Mouse (Mus musculus): ENCODE measurements around the gene Nt5dc3. TPM values are rescaled to one million over a fixed set of nuclear protein-coding genes. Genes with fewer than 3 reads are reported as not detected.

The Nt5dc3 gene
- polyA plus RNA-seq, 1 experiment from 2014 or later = 1.0 TPM

DNA sequence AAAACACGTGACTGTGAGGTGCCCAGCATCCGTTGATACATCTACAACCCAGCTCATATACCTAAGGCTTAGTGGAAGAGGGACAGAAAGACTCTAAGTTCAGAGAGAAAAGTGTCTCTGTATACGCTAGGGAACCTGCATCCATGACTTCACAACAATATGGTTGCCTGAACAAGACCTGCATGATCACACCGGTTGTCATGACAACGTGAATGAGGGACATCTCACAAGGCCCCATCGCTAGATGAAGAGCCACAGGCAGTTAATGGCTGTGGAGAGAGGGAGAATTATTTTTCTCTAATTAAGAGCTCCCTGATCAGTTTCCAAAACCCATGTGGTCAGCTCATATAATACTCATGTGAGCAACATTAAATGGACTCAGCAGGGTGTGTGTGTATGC, 73.4 kb downstream of the Nt5dc3 start:
- H3K9ac ChIP-seq = no peak overlapping the region
- ATAC-seq (ENCODE audit: insufficient number of reproducible peaks, low FRiP score, low TSS enrichment, low read depth) = no peak
- H3K9me3 ChIP-seq = no peaks in the 10 kb centered on the region
- H3K27me3 ChIP-seq = peaks cover 16% of the 10 kb centered on the region
- H3K27ac ChIP-seq = no peak overlapping the region
- no peak overlapping the region for H3K4me3 ChIP-seq
- no peaks in the 10 kb centered on the region for H3K4me1 ChIP-seq
- H3K4me2 ChIP-seq = no peak overlapping the region
- no peaks in the 10 kb centered on the region for H3K36me3 ChIP-seq
- WGBS = 83% methylated on average over 6 of the region's 6 CpGs

DNA sequence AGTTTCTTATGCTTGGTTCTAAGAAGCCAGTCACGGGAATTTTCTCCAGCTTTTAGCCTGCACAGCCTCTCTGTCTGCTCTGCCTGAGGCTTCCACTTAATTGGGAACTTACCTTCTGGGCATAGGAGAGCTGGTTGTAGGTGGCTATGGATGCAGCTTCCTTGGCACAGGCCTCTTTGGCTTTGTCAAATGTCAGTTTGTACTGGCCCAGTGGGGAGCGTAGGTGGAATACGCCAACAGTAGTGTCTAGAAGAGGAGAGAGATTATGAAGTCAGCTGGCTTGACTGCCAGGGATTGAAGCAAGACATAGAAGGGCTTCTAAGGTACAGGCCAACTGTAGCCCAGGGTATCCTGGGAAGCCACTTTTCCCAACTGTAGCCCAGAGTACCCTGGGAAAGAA, 74.6 kb downstream of the Nt5dc3 start:
- Histone ChIP-seq H3K4me3 (no peak overlapping the region), H3K36me3 (no peaks in the 10 kb centered on the region), H3K27me3 (peaks cover 9% of the 10 kb centered on the region; the same call in 1 of the 2 replicates), H3K4me1 (no peaks in the 10 kb centered on the region), H3K4me2 (no peak overlapping the region), H3K9ac (no peak overlapping the region), H3K27ac (no peak overlapping the region), H3K9me3 (no peaks in the 10 kb centered on the region)
- WGBS = 79% methylated on average over 3 of the region's 3 CpGs
- ATAC-seq (ENCODE audit: insufficient number of reproducible peaks, low FRiP score, low TSS enrichment, low read depth) = no peak

DNA sequence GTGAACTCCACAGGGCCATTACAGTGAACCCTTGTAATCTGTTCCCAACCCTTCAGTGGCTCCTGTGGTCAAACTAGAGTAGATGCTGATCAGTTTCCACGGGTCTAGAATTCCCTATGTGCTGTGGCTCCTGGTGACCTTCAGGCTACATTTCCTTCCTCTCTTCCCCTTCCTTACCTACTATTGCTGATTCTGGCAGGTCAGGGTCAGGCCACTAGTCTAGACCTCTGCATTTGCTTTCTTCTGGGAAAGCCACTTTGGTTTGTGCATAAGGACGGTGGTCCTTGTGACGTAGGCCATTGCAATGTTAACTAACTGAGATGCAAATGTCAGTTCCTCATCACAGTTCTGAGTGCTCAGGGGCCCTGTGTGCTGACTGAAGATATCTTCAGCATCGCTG, 81.6 kb downstream of the Nt5dc3 start:
- Histone ChIP-seq H3K4me3 (no peak overlapping the region), H3K27ac (no peak overlapping the region), H3K27me3 (no peaks in the 10 kb centered on the region), H3K9me3 (no peaks in the 10 kb centered on the region), H3K4me1 (no peaks in the 10 kb centered on the region), H3K4me2 (no peak overlapping the region), H3K9ac (no peak overlapping the region), H3K36me3 (no peaks in the 10 kb centered on the region)
- WGBS = 72% methylated on average over 4 of the region's 4 CpGs
- ATAC-seq (ENCODE audit: insufficient number of reproducible peaks, low FRiP score, low TSS enrichment, low read depth) = no peak

DNA sequence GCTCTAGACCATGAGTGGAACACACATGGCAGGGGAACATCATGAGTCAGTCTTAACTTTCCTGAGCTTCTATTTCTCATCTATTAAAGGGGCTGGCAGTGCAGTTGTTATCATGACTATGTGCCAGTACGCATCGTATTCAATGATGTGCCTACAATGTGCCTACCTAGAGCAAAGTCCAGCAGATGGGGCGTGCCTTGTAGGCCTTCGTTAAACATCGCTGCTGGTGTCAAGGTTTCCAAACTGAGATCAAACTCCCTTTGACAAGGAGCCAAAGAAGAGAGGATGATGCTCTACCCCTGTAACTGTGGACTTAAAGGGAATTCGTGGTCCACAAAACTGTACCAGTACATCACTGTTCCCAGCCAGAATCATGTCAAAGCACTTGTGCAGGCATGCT, 83.7 kb downstream of the Nt5dc3 start:
- 85% methylated on average over 6 of the region's 6 CpGs for WGBS
- Histone ChIP-seq H3K9me3 (no peaks in the 10 kb centered on the region), H3K4me3 (no peak overlapping the region), H3K4me1 (no peaks in the 10 kb centered on the region), H3K27me3 (no peaks in the 10 kb centered on the region), H3K9ac (no peak overlapping the region), H3K36me3 (no peaks in the 10 kb centered on the region), H3K27ac (no peak overlapping the region), H3K4me2 (no peak overlapping the region)
- ATAC-seq (ENCODE audit: insufficient number of reproducible peaks, low FRiP score, low TSS enrichment, low read depth) = no peak

GRCm38 (mm10) chr10:86863429-86863828, 84.6 kb downstream of the Nt5dc3 start:
- Histone ChIP-seq H3K9ac (no peak overlapping the region), H3K4me1 (no peaks in the 10 kb centered on the region), H3K9me3 (no peaks in the 10 kb centered on the region), H3K4me2 (no peak overlapping the region), H3K27me3 (no peaks in the 10 kb centered on the region), H3K27ac (no peak overlapping the region), H3K36me3 (no peaks in the 10 kb centered on the region), H3K4me3 (no peak overlapping the region)
- ATAC-seq (ENCODE audit: insufficient number of reproducible peaks, low FRiP score, low TSS enrichment, low read depth) = no peak
- WGBS = 92% methylated on average over 6 of the region's 6 CpGs

DNA sequence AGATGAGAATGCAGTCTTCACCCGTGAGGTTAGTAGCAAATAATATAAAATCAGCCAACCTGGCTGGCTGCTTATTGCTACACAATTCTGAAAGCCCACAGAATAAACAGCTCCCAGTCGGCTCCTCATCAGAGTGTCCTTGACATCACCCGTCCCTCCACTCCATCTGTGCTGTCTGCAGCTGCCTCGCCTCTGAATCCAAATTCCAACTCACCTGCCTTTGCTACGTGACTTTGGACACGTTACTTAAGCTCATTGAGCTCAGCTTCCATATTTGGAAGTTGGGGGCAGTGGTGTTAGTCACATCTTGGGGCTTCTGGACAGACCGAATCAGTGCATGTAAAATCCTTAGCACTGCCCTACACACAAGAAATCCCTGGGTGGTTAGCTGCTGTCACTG, 93.3 kb downstream of the Nt5dc3 start:
- no peaks in the 10 kb centered on the region for H3K4me1 ChIP-seq
- WGBS = 71% methylated on average over 7 of the region's 7 CpGs
- no peak for ATAC-seq (ENCODE audit: insufficient number of reproducible peaks, low FRiP score, low TSS enrichment, low read depth)

DNA sequence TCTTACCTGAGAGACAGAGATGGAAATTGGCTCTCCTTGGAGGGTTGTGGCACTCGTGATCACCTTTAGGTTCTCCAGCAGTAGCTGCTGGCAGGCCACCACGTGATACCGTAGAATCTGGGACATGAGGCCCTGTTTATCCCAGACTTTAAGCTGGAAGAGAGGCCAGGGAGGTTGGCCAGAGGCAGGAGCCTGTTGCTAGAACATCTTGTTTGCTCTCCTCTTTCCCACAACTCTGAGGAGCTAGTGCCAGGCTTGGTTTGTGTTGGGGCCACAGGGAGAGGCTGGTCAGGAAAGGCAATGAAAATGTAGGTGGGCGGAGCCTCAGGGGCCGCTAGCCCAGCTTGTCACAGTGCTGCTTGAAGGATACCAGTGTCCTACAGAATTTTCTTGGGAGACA, 93.8 kb downstream of the Nt5dc3 start:
- ATAC-seq (ENCODE audit: insufficient number of reproducible peaks, low FRiP score, low TSS enrichment, low read depth) = no peak
- 67% methylated on average over 5 of the region's 5 CpGs for WGBS
- Histone ChIP-seq H3K36me3 (no peaks in the 10 kb centered on the region), H3K27me3 (no peaks in the 10 kb centered on the region), H3K9ac (no peak overlapping the region), H3K9me3 (no peaks in the 10 kb centered on the region), H3K4me1 (no peaks in the 10 kb centered on the region), H3K4me3 (no peak overlapping the region), H3K4me2 (no peak overlapping the region), H3K27ac (no peak overlapping the region)

More for the DNA sequence above, 93.3 kb downstream of the Nt5dc3 start:
- Histone ChIP-seq H3K27ac (no peak overlapping the region), H3K9ac (no peak overlapping the region), H3K9me3 (no peaks in the 10 kb centered on the region), H3K27me3 (no peaks in the 10 kb centered on the region), H3K4me3 (no peak overlapping the region), H3K4me2 (no peak overlapping the region), H3K36me3 (no peaks in the 10 kb centered on the region)

DNA sequence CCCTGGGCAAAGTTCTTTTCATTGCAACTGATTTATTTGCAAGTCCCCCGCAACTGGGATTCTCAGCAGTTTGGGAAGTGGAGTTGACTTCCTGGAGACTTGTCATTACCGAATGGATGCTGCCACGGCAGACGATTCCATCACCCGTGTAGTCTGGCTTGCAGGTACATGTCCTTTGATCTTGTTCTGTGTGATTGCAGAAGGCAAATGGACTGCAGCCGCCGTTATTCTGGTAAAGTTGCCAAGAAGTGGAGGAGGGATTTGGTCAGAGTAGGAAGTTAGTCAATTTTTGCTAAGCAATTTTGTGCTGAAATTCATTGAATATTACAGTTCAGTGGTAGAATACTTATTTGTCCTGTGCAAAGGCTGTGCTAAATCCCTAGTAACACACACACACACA, 99.9 kb downstream of the Nt5dc3 start:
- Histone ChIP-seq H3K9me3 (no peaks in the 10 kb centered on the region), H3K27ac (no peak overlapping the region), H3K4me3 (no peak overlapping the region), H3K9ac (no peak overlapping the region), H3K36me3 (no peaks in the 10 kb centered on the region), H3K4me2 (no peak overlapping the region), H3K4me1 (no peaks in the 10 kb centered on the region), H3K27me3 (no peaks in the 10 kb centered on the region)
- 54% methylated on average over 7 of the region's 7 CpGs for WGBS
- no peak for ATAC-seq (ENCODE audit: insufficient number of reproducible peaks, low FRiP score, low TSS enrichment, low read depth)

DNA sequence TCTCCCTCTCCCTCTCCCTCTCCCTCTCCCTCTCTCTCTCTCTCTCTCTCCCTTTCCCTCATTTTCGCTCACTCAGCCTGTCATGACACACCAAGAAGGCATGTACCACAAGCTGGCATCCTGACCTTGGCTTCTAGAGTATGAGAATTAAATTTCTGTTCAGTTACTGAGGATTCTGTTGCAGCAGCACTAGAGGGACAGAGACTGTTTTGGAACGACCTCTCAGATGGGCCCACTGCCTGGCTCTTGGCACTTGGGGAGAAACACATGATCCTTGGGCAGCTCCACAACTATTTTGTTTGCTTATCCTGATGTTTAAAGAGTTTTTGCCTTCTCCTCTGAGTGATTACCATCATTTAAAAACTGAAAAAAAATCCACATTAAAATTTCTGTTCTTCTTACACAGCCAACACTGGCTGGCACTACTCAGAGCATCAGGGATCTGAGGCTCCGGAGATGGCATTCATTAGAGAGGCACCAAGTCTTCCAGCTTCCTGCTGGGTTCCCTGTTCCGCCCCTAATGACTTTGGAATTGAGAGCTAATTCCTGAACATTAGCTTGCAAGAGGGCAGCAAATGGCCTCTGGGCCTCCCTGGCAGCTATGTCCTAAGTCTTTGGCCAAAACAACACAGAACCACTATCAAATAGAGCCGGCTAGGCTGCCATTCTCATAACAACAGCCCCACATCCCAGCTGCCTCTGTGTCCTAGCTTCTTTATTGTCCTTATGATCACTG, 101.4 kb downstream of the Nt5dc3 start:
- no peak overlapping the region for H3K9ac ChIP-seq
- H3K4me1 ChIP-seq = no peaks in the 10 kb centered on the region
- no peaks in the 10 kb centered on the region for H3K27me3 ChIP-seq
- WGBS = 40% methylated on average over 5 of the region's 5 CpGs
- H3K9me3 ChIP-seq = no peaks in the 10 kb centered on the region
- H3K4me3 ChIP-seq = no peak overlapping the region
- ATAC-seq (ENCODE audit: insufficient number of reproducible peaks, low FRiP score, low TSS enrichment, low read depth) = no peak
- no peak overlapping the region for H3K4me2 ChIP-seq
- no peak overlapping the region for H3K27ac ChIP-seq
- H3K36me3 ChIP-seq = no peaks in the 10 kb centered on the region

GRCm38 (mm10) chr10:86881448-86881847, 102.6 kb downstream of the Nt5dc3 start:
- Histone ChIP-seq H3K4me1 (no peaks in the 10 kb centered on the region), H3K9me3 (no peaks in the 10 kb centered on the region), H3K4me3 (no peak overlapping the region), H3K27ac (no peak overlapping the region), H3K27me3 (no peaks in the 10 kb centered on the region), H3K36me3 (no peaks in the 10 kb centered on the region), H3K4me2 (no peak overlapping the region), H3K9ac (no peak overlapping the region)
- ATAC-seq (ENCODE audit: insufficient number of reproducible peaks, low FRiP score, low TSS enrichment, low read depth) = no peak

GRCm38 (mm10) chr10:86886434-86886833, 107.6 kb downstream of the Nt5dc3 start:
- Histone ChIP-seq H3K27ac (no peak overlapping the region), H3K4me1 (no peaks in the 10 kb centered on the region), H3K4me2 (no peak overlapping the region), H3K4me3 (no peak overlapping the region), H3K9ac (no peak overlapping the region), H3K36me3 (no peaks in the 10 kb centered on the region), H3K9me3 (no peaks in the 10 kb centered on the region), H3K27me3 (no peaks in the 10 kb centered on the region)
- no peak for ATAC-seq (ENCODE audit: insufficient number of reproducible peaks, low FRiP score, low TSS enrichment, low read depth)
- WGBS = 81% methylated on average over 1 of the region's 1 CpGs
